Mouse (Mus musculus): ENCODE measurements around the gene Apoc1. TPM values are rescaled to one million over a fixed set of nuclear protein-coding genes. Genes with fewer than 3 reads are reported as not detected.

Apoc1 gene
- polyA plus RNA-seq, 1 experiment = 17.3 TPM

GRCm38 (mm10) chr7:19698907-19699826, 6.7 kb upstream of the Apoc1 start, which contains the start of gene Apoe:
TSS of gene Apoe (minus strand) at chr7:19699188.
- H3K4me1 ChIP-seq (ENCODE audit: control insufficient read depth, insufficient read depth, low read length) = peaks cover 14% of the 10 kb centered on the region
- TF ChIP-seq CTCF (IDR thresholded peaks at IDR 0.05; ENCODE audit: control insufficient read depth, insufficient read depth, insufficient replicate concordance, low read depth, low read length) (no peak), POLR2A (IDR thresholded peaks at IDR 0.05; ENCODE audit: control insufficient read depth, low read depth, low read length) (no peak)
- H3K27me3 ChIP-seq (ENCODE audit: control insufficient read depth, insufficient read depth, low read length) = no peaks in the 10 kb centered on the region; the same call in 1 of the 2 replicates
- no peaks in the 10 kb centered on the region for H3K36me3 ChIP-seq (ENCODE audit: control insufficient read depth, insufficient read depth, low read length)
- H3K4me3 ChIP-seq (ENCODE audit: control insufficient read depth, low read depth, low read length) = peak within 1 kb of the TSS; percentile 47
- no peak within 1 kb of the TSS for H3K27ac ChIP-seq (ENCODE audit: control insufficient read depth, insufficient read depth, low read depth, low read length)

GRCm38 (mm10) chr7:19697949-19698906, 5.8 kb upstream of the Apoc1 start:
- Histone ChIP-seq H3K4me1 (ENCODE audit: control insufficient read depth, insufficient read depth, low read length) (peaks cover 15% of the 10 kb centered on the region), H3K36me3 (ENCODE audit: control insufficient read depth, insufficient read depth, low read length) (no peaks in the 10 kb centered on the region), H3K4me3 (ENCODE audit: control insufficient read depth, low read depth, low read length) (peak overlapping the region; percentile 47), H3K27me3 (ENCODE audit: control insufficient read depth, insufficient read depth, low read length) (no peaks in the 10 kb centered on the region; the same call in 1 of the 2 replicates), H3K27ac (ENCODE audit: control insufficient read depth, insufficient read depth, low read depth, low read length) (no peak overlapping the region)
- no peak for TF ChIP-seq POLR2A (IDR thresholded peaks at IDR 0.05; ENCODE audit: control insufficient read depth, low read depth, low read length)
- TF ChIP-seq CTCF (IDR thresholded peaks at IDR 0.05; ENCODE audit: control insufficient read depth, insufficient read depth, insufficient replicate concordance, low read depth, low read length) = peak; percentile 10; the same call in 1 of the 2 replicates

DNA sequence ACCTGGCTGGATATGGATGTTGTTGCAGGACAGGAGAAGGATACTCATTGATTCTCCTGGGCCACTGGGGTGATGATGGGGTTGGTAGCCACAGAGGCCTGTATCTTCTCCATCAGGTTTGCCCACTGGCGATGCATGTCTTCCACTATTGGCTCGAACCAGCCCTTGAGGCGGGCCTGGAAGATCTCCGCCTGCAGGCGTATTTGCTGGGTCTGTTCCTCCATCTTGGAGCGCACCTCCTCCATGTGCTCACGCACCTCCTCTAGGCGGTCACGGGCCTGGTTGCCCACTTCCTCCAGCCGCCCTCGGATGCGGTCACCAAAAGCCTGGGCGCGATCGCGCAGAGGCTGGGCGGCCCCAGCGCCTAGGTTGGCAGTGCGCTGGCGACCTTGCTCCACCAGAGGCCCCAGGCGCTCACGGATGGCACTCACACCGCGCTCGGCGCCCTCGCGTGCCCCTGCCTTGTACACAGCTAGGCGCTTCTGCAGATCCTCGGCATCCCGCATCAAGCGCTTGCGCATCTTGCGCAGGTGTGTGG, 3.9 kb upstream of the Apoc1 start:
- Histone ChIP-seq H3K36me3 (ENCODE audit: control insufficient read depth, insufficient read depth, low read length) (no peaks in the 10 kb centered on the region), H3K27me3 (ENCODE audit: control insufficient read depth, insufficient read depth, low read length) (no peaks in the 10 kb centered on the region; the same call in 1 of the 2 replicates), H3K4me1 (ENCODE audit: control insufficient read depth, insufficient read depth, low read length) (peaks cover 30% of the 10 kb centered on the region), H3K27ac (ENCODE audit: control insufficient read depth, insufficient read depth, low read depth, low read length) (no peak overlapping the region), H3K4me3 (ENCODE audit: control insufficient read depth, low read depth, low read length) (peak overlapping the region; percentile 14)
- TF ChIP-seq CTCF (IDR thresholded peaks at IDR 0.05; ENCODE audit: control insufficient read depth, insufficient read depth, insufficient replicate concordance, low read depth, low read length) (no peak), POLR2A (IDR thresholded peaks at IDR 0.05; ENCODE audit: control insufficient read depth, low read depth, low read length) (no peak)

DNA sequence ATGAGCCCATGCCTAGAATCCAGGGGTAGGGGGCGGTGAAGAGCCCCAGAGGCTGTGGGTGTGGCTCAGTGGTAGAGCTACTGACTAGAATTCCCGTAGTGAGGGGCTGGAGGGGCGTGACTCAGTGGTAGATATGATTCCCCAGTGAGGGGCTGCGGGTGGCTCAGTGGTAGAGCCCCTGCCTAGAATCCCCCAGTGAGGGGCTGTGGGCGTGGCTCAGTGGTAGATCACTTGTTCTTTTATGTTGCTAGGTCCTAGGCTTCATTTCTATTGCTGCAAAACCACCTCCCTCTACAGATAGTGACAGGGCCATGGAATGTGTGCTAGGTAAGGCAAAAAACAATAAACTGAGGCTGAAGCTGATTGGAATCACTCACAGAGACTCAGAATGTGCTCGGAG, 3.4 kb upstream of the Apoc1 start:
- H3K4me3 ChIP-seq (ENCODE audit: control insufficient read depth, low read depth, low read length) = no peak overlapping the region
- H3K36me3 ChIP-seq (ENCODE audit: control insufficient read depth, insufficient read depth, low read length) = no peaks in the 10 kb centered on the region
- no peak overlapping the region for H3K27ac ChIP-seq (ENCODE audit: control insufficient read depth, insufficient read depth, low read depth, low read length)
- no peak for TF ChIP-seq POLR2A (IDR thresholded peaks at IDR 0.05; ENCODE audit: control insufficient read depth, low read depth, low read length)
- no peak for TF ChIP-seq CTCF (IDR thresholded peaks at IDR 0.05; ENCODE audit: control insufficient read depth, insufficient read depth, insufficient replicate concordance, low read depth, low read length)
- no peaks in the 10 kb centered on the region; the same call in 1 of the 2 replicates for H3K27me3 ChIP-seq (ENCODE audit: control insufficient read depth, insufficient read depth, low read length)
- H3K4me1 ChIP-seq (ENCODE audit: control insufficient read depth, insufficient read depth, low read length) = peaks cover 33% of the 10 kb centered on the region

- H3K36me3 ChIP-seq (ENCODE audit: control insufficient read depth, insufficient read depth, low read length) = no peaks in the 10 kb centered on the region
- H3K27ac ChIP-seq (ENCODE audit: control insufficient read depth, insufficient read depth, low read depth, low read length) = no peak overlapping the region
- no peak for TF ChIP-seq CTCF (IDR thresholded peaks at IDR 0.05; ENCODE audit: control insufficient read depth, insufficient read depth, insufficient replicate concordance, low read depth, low read length)
- no peak for TF ChIP-seq POLR2A (IDR thresholded peaks at IDR 0.05; ENCODE audit: control insufficient read depth, low read depth, low read length)
- no peaks in the 10 kb centered on the region; the same call in 1 of the 2 replicates for H3K27me3 ChIP-seq (ENCODE audit: control insufficient read depth, insufficient read depth, low read length)
- no peak overlapping the region for H3K4me3 ChIP-seq (ENCODE audit: control insufficient read depth, low read depth, low read length)
- H3K4me1 ChIP-seq (ENCODE audit: control insufficient read depth, insufficient read depth, low read length) = peaks cover 31% of the 10 kb centered on the region
Measured at GRCm38 (mm10) chr7:19695213-19695594, 2.7 kb upstream of the Apoc1 start.

DNA sequence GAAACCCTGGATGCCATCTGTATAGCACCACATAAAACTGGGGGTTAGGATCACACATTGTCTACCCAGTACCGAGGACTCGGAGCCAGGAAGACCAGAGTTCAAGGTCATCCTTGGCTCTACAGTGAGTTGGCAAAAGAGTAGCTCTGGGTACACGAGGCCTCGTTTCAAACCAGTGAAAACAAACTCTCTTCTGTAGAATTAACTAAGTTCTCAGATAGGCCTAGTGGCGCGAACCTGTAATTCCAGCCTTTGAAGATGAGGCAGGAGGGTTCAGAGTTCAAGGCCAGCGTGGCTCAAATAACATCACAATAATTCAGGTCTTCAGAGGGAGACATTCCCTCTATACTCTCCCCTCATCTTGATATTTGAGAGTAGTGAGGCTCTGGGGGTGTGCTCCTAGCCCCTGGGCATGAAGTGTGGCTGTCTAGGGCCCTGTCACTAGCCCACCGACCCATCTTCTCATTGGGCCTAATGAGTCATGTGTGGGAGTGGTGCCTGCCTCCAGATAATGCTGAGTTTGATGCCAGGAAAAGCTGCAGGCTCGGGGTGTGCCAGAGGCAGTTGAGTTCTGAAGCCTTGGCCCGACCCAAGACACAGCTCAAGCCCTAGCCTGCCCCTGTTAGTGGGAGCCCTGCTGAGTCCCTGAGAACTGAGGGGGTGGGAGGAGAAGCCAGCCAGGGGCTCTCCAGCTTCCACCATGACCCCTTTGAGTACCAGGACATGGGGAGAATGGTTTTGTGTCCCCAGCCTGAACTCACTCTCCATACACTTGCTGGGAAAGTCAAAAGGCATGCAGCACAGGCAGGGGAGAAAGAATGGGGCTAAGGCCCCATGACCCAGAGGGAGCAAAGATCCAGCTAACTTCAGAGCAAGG, 2.1 kb upstream of the Apoc1 start:
- Histone ChIP-seq H3K36me3 (ENCODE audit: control insufficient read depth, insufficient read depth, low read length) (no peaks in the 10 kb centered on the region), H3K27me3 (ENCODE audit: control insufficient read depth, insufficient read depth, low read length) (no peaks in the 10 kb centered on the region; the same call in 1 of the 2 replicates), H3K27ac (ENCODE audit: control insufficient read depth, insufficient read depth, low read depth, low read length) (no peak overlapping the region), H3K4me1 (ENCODE audit: control insufficient read depth, insufficient read depth, low read length) (peaks cover 30% of the 10 kb centered on the region), H3K4me3 (ENCODE audit: control insufficient read depth, low read depth, low read length) (no peak overlapping the region)
- no peak for TF ChIP-seq CTCF (IDR thresholded peaks at IDR 0.05; ENCODE audit: control insufficient read depth, insufficient read depth, insufficient replicate concordance, low read depth, low read length)
- TF ChIP-seq POLR2A (IDR thresholded peaks at IDR 0.05; ENCODE audit: control insufficient read depth, low read depth, low read length) = no peak

Measured in testis, adult 2 months (tissue).